Mouse (Mus musculus): ENCODE results near the gene Slamf7. TPM values are rescaled to one million over a fixed set of nuclear protein-coding genes. Genes with fewer than 3 reads are reported as not detected.

The Slamf7 gene
- polyA plus RNA-seq, 1 experiment from 2014 or later = not detected

Small RNA genes lying within 50 kb of the gene (microRNA-seq; reads per million reads assigned to microRNA genes)
- not detected for gene Mir7683

Other genes starting within 250 kb of the Slamf7 start
- gene Usf1, start 241.7 kb downstream of the Slamf7 start, polyA plus RNA-seq (2016; fragmentation: Nextera tagmentation; extraction: Ambion mirVana) = 128 and 132 TPM in 2 replicates
- gene Tstd1, start 234.2 kb downstream of the Slamf7 start, polyA plus RNA-seq (2016; fragmentation: Nextera tagmentation; extraction: Ambion mirVana) = 6.1 and 6.5 TPM in 2 replicates
- 16.2 and 16.5 TPM in 2 replicates for gene F11r, start 215.5 kb downstream of the Slamf7 start, polyA plus RNA-seq (2016; fragmentation: Nextera tagmentation; extraction: Ambion mirVana)
- gene Alyref2, start 149.6 kb downstream of the Slamf7 start, polyA plus RNA-seq (2016; fragmentation: Nextera tagmentation; extraction: Ambion mirVana) = 8.0 and 8.5 TPM in 2 replicates
- gene Itln1, start 117.7 kb downstream of the Slamf7 start, polyA plus RNA-seq (2016; fragmentation: Nextera tagmentation; extraction: Ambion mirVana) = not detected in 2 replicates
- gene Cd244a, start 93.8 kb downstream of the Slamf7 start, polyA plus RNA-seq (2016; fragmentation: Nextera tagmentation; extraction: Ambion mirVana) = not detected in 2 replicates
- gene Ly9, start 45.6 kb downstream of the Slamf7 start, polyA plus RNA-seq (2016; fragmentation: Nextera tagmentation; extraction: Ambion mirVana) = not detected in 2 replicates
- 0.31 TPM in 1 of 2 replicates, not detected in the other for gene Cd48, start 29.0 kb upstream of the Slamf7 start, polyA plus RNA-seq (2016; fragmentation: Nextera tagmentation; extraction: Ambion mirVana)
- 0.18 and 0.19 TPM in 2 replicates for gene Slamf1, start 114.1 kb upstream of the Slamf7 start, polyA plus RNA-seq (2016; fragmentation: Nextera tagmentation; extraction: Ambion mirVana)
- 0.42 and 0.46 TPM in 2 replicates for gene Cd84, start 186.7 kb upstream of the Slamf7 start, polyA plus RNA-seq (2016; fragmentation: Nextera tagmentation; extraction: Ambion mirVana)
- not detected in 2 replicates for gene Gm10521, start 242.6 kb upstream of the Slamf7 start, polyA plus RNA-seq (2016; fragmentation: Nextera tagmentation; extraction: Ambion mirVana)